Mouse (Mus musculus): ENCODE measurements at regions not wholly inside any gene's neighbourhood (a gene's known extent, or its start where the extent isn't known, plus 50 kb on each side); places are given as distances from the start of the nearest gene placed in this dataset.

GRCm38 (mm10) chr5:47469394-47469793, 513.5 kb upstream of the Slit2 start:
- H3K9ac ChIP-seq, result no peak overlapping the region
- H3K4me3 ChIP-seq (replicated peaks), result no peak overlapping the region
- no peaks in the 10 kb centered on the region for H3K4me1 ChIP-seq
- H3K9me3 ChIP-seq, result no peaks in the 10 kb centered on the region
- ATAC-seq (ENCODE audit: low FRiP score), result no peak
- H3K27ac ChIP-seq, result no peak overlapping the region
- H3K4me2 ChIP-seq, result no peak overlapping the region
- WGBS, result 85% methylated on average over 5 of the region's 5 CpGs
- no peaks in the 10 kb centered on the region for H3K36me3 ChIP-seq (replicated peaks)
- no peaks in the 10 kb centered on the region for H3K27me3 ChIP-seq

- Histone ChIP-seq H3K4me1 (no peaks in the 10 kb centered on the region), H3K9ac (no peak overlapping the region), H3K4me3 (replicated peaks) (no peak overlapping the region), H3K36me3 (replicated peaks) (no peaks in the 10 kb centered on the region), H3K27me3 (no peaks in the 10 kb centered on the region), H3K4me2 (no peak overlapping the region), H3K9me3 (no peaks in the 10 kb centered on the region), H3K27ac (no peak overlapping the region)
- 55% methylated on average over 7 of the region's 7 CpGs for WGBS
- ATAC-seq (ENCODE audit: low FRiP score), result peak; percentile 36; the same call in 1 of the 2 replicates
Measured at GRCm38 (mm10) chr5:47472027-47472825, 510.7 kb upstream of the Slit2 start.

DNA sequence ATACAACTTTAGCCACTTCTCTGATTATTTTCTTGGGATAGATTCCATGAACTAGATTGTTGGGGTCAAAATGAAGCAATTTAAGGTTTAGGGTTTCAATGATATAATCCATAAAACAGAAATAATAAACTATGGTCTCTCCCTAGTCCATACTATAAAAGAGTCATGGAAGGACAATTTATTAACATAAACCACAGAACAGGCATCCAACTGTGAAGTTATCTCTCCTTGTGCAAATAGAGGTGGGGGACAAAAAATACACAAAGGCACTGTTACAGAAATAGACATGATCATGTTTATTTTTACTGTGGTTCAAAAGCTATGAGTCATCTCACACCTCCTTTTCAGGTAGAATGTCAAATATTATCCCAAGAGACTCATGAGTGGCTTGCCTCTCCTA, 503.0 kb upstream of the Slit2 start:
- Histone ChIP-seq H3K27ac (no peak overlapping the region), H3K4me2 (no peak overlapping the region), H3K4me3 (replicated peaks) (no peak overlapping the region), H3K4me1 (no peaks in the 10 kb centered on the region), H3K27me3 (no peaks in the 10 kb centered on the region), H3K9me3 (no peaks in the 10 kb centered on the region), H3K36me3 (replicated peaks) (no peaks in the 10 kb centered on the region), H3K9ac (no peak overlapping the region)
- ATAC-seq (ENCODE audit: low FRiP score), result no peak

DNA sequence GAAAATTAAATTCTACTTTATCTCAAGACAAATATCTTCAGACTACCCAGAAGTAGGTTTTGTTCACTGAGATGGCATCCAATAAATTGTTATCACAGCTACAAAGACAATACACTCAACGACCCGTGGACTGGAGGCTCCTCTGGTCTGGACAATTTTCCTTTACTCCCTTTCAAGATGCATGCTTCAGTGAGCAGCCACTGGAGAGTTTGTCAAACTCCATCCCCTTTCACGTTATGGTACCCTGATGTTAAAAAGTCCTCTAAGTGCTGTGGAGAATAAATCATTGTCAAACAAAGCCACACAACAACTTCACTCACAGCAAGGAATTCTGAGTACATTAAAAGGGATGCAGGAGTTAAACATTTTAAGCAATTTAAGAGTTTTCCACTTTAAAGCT, 486.7 kb upstream of the Slit2 start:
- no peaks in the 10 kb centered on the region for H3K27me3 ChIP-seq
- no peaks in the 10 kb centered on the region for H3K4me1 ChIP-seq
- H3K9ac ChIP-seq, result no peak overlapping the region
- no peak overlapping the region for H3K4me3 ChIP-seq (replicated peaks)
- no peaks in the 10 kb centered on the region for H3K9me3 ChIP-seq
- no peak for ATAC-seq (ENCODE audit: low FRiP score)
- H3K27ac ChIP-seq, result no peak overlapping the region
- 22% methylated on average over 3 of the region's 3 CpGs for WGBS
- H3K36me3 ChIP-seq (replicated peaks), result no peaks in the 10 kb centered on the region
- H3K4me2 ChIP-seq, result no peak overlapping the region

GRCm38 (mm10) chr5:47502764-47503416, 480.0 kb upstream of the Slit2 start:
- 81% methylated on average over 4 of the region's 4 CpGs for WGBS
- Histone ChIP-seq H3K27me3 (no peaks in the 10 kb centered on the region), H3K9ac (no peak overlapping the region), H3K27ac (no peak overlapping the region), H3K9me3 (no peaks in the 10 kb centered on the region), H3K4me2 (no peak overlapping the region), H3K4me3 (replicated peaks) (no peak overlapping the region), H3K36me3 (replicated peaks) (no peaks in the 10 kb centered on the region), H3K4me1 (no peaks in the 10 kb centered on the region)
- ATAC-seq (ENCODE audit: low FRiP score), result no peak

GRCm38 (mm10) chr5:47508689-47509301, 474.1 kb upstream of the Slit2 start:
- 89% methylated on average over 4 of the region's 4 CpGs for WGBS

DNA sequence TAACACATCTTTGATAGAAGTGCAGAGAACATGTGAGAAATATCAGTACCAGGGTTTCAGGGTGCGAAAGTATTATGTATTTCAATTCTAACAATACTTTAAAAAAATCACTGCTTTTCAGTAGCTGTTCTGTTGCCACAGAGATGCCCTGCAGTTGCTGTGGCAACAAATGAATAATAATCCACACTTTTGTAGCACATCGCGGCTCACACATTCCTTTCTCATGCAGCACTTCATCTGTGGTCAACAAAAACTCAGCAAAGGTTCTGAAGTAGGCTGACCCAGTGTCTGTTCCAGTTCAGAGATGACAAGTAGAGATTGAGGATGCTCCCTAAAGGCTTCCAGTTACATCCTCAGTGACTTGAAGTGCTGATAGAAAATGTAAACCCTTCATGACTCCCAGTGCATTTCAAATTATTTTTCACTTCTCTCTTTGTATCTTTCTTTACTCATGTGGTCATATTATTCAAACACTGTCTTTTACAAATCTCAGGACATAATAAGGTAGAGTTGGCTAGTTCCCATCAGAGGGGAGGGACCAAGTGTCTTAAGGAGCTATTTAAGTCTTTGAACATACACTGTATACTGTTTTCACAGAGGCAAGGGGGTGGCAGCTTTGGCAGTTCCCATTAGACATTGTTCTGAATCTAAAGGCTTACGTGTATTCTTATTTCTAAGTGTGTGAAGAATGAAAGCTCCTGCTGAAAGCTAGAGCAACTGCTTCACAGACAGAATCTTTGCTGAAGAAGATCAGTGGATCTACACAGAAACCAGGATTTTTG, 460.6 kb upstream of the Slit2 start:
- Histone ChIP-seq H3K27ac (no peak overlapping the region), H3K4me3 (replicated peaks) (no peak overlapping the region), H3K9ac (no peak overlapping the region), H3K4me1 (peaks cover 11% of the 10 kb centered on the region), H3K4me2 (no peak overlapping the region), H3K9me3 (no peaks in the 10 kb centered on the region), H3K36me3 (replicated peaks) (no peaks in the 10 kb centered on the region), H3K27me3 (no peaks in the 10 kb centered on the region)
- WGBS, result 33% methylated on average over 4 of the region's 4 CpGs
- peak; percentile 53; the same call in 1 of the 2 replicates for ATAC-seq (ENCODE audit: low FRiP score)

More at GRCm38 (mm10) chr5:47508689-47509301, 474.1 kb upstream of the Slit2 start:
- Histone ChIP-seq H3K9me3 (no peaks in the 10 kb centered on the region), H3K9ac (no peak overlapping the region), H3K4me3 (replicated peaks) (no peak overlapping the region), H3K36me3 (replicated peaks) (no peaks in the 10 kb centered on the region), H3K27me3 (no peaks in the 10 kb centered on the region), H3K4me2 (no peak overlapping the region), H3K4me1 (no peaks in the 10 kb centered on the region), H3K27ac (no peak overlapping the region)
- ATAC-seq (ENCODE audit: low FRiP score), result no peak

DNA sequence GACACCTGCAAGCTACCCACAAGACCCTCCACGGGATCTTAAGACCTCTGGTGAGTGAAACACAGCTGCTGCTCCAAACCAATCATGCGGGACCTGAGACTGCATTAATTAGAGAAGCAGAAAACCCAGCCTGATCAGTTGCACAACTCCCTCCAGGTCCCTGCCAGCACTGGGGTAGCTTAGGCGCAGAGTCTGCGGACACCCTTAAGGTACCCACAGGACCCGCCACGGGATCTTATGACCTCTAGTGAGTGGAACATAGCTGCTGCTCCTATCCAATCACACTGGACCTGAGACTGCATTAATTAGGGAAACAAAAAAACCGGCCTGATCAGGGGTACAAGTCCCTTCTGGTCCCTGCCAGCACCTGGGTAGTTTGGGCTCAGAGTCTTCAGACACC, 454.3 kb upstream of the Slit2 start:
- 90% methylated on average over 7 of the region's 7 CpGs for WGBS
- no peak for ATAC-seq (ENCODE audit: low FRiP score)
- Histone ChIP-seq H3K9me3 (no peaks in the 10 kb centered on the region), H3K36me3 (replicated peaks) (no peaks in the 10 kb centered on the region), H3K27me3 (no peaks in the 10 kb centered on the region), H3K4me2 (no peak overlapping the region), H3K27ac (no peak overlapping the region), H3K4me1 (no peaks in the 10 kb centered on the region), H3K4me3 (replicated peaks) (no peak overlapping the region), H3K9ac (no peak overlapping the region)

GRCm38 (mm10) chr5:47537532-47537931, 445.4 kb upstream of the Slit2 start:
- no peaks in the 10 kb centered on the region for H3K9me3 ChIP-seq
- H3K36me3 ChIP-seq (replicated peaks), result no peaks in the 10 kb centered on the region
- H3K9ac ChIP-seq, result no peak overlapping the region
- no peak overlapping the region for H3K4me2 ChIP-seq
- no peaks in the 10 kb centered on the region for H3K27me3 ChIP-seq
- ATAC-seq (ENCODE audit: low FRiP score), result no peak
- no peaks in the 10 kb centered on the region for H3K4me1 ChIP-seq
- H3K4me3 ChIP-seq (replicated peaks), result no peak overlapping the region
- no peak overlapping the region for H3K27ac ChIP-seq

DNA sequence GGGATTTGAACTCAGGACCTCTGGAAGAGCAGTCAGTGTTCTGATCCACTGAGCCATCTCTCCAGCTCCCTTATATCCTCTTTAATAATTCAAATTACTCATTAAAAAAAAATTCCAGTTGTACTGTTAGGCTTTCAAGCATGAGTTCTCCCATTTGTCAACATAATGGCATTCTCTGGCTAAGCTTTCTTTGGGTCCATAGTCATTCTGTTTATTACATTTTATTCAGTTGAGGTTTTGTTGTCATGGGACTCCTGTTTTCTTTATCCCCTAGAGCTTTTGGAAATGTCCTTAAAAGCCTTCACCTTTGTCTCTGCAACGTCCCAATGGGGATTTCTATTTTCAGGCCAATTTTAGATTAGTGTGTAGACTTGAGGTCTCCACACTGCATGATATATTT, 440.7 kb upstream of the Slit2 start:
- Histone ChIP-seq H3K27me3 (no peaks in the 10 kb centered on the region), H3K4me3 (replicated peaks) (no peak overlapping the region), H3K36me3 (replicated peaks) (no peaks in the 10 kb centered on the region), H3K9me3 (no peaks in the 10 kb centered on the region), H3K27ac (no peak overlapping the region), H3K9ac (no peak overlapping the region), H3K4me1 (no peaks in the 10 kb centered on the region), H3K4me2 (no peak overlapping the region)
- no peak for ATAC-seq (ENCODE audit: low FRiP score)
- WGBS, result 35% methylated on average over 1 of the region's 1 CpGs

DNA sequence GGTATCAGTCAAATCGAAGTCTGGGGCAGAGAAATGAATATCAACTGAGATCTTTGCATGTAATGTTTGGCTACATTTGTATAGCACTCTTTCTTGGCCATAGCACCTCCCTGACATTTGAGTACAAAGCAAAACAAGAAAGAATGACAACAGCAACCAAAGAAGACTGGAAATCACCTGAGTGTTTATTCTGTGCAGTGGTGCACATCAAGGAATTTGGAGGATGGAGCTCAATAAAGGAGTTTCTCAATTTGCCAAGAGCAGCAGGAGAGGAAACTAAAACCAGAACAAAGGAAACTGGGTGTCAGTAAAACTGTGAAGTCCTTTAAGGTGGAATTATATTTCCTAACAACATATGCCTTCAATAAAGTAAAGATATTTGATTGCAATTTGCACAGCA, 426.2 kb upstream of the Slit2 start:
- WGBS, result 35% methylated on average over 1 of the region's 1 CpGs
- ATAC-seq (ENCODE audit: low FRiP score), result peak; percentile 25; the same call in 1 of the 2 replicates
- no peak overlapping the region for H3K4me3 ChIP-seq (replicated peaks)

DNA sequence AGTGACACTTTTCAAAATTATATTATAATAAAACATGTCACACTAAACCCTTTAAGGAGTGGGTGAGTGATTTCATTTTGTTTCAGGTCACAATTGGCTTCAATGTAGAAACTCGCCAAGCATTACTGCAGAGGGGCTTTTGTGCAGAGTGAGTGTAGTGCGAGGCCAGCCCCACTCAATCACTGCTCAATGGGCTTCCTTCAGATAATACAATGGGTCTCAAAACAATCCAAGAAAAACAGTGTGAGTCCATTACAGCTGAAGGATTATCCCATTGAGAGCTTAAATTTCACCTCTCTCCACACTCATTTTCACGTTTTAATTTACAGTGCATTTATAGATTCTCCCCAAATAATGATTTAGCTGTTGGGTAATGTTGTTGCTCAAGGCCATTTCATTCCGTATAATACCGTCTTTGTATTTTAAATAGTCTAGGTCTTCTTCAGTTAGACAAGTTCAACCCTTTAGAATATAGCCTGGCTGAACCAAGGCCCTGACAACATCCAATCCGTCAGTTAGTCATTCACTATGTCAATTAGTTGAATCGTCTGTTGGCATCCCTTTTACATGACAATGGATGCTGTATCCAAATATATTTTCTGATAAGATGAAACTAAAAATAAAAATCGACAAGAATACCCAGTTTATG, 425.7 kb upstream of the Slit2 start:
- no peak overlapping the region for H3K9ac ChIP-seq
- no peaks in the 10 kb centered on the region for H3K9me3 ChIP-seq
- peaks cover 5% of the 10 kb centered on the region for H3K4me1 ChIP-seq
- no peaks in the 10 kb centered on the region for H3K27me3 ChIP-seq
- ATAC-seq (ENCODE audit: low FRiP score), result peak; percentile 83
- WGBS, result 16% methylated on average over 8 of the region's 8 CpGs
- H3K27ac ChIP-seq, result no peak overlapping the region
- no peaks in the 10 kb centered on the region for H3K36me3 ChIP-seq (replicated peaks)
- H3K4me3 ChIP-seq (replicated peaks), result no peak overlapping the region
- no peak overlapping the region for H3K4me2 ChIP-seq

More for the DNA sequence above, 426.2 kb upstream of the Slit2 start:
- H3K4me2 ChIP-seq, result no peak overlapping the region
- H3K4me1 ChIP-seq, result peaks cover 5% of the 10 kb centered on the region
- no peaks in the 10 kb centered on the region for H3K36me3 ChIP-seq (replicated peaks)
- no peaks in the 10 kb centered on the region for H3K9me3 ChIP-seq
- H3K9ac ChIP-seq, result no peak overlapping the region
- no peak overlapping the region for H3K27ac ChIP-seq
- no peaks in the 10 kb centered on the region for H3K27me3 ChIP-seq

All from forebrain, embryonic 12.5 days (tissue).